Mouse (Mus musculus): Measurements from ENCODE around the gene Stxbp3.

Gene Stxbp3

GRCm38 (mm10) chr3:108797723-108798122, 42.6 kb downstream of the Stxbp3 start:
- DNase-seq (ENCODE audit: low read depth, low spot score): no peak

GRCm38 (mm10) chr3:108796386-108796785, 43.9 kb downstream of the Stxbp3 start:
- DNase-seq (ENCODE audit: low read depth, low spot score): no peak

GRCm38 (mm10) chr3:108795554-108796299, 44.6 kb downstream of the Stxbp3 start:
- no peak for DNase-seq (ENCODE audit: low read depth, low spot score)

DNA sequence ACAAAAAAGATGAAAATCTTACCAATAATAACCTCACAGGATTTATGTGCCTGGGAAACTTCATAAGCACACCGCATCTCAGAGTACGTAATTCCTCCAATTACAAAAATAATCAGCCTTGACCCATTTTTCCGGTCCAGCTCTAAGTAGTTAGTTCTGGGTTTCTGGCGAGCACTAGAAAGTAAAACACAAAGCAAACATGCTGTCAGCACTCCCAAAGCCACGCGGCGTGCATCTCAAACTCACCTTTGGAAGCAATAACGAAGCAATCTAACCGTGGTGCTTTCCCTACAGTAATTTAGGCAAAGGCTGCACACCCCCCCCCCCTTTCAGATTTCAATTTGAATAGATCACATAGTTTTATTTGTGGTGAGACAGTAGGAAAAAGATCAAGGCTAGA, 45.5 kb downstream of the Stxbp3 start:
- no peak for DNase-seq (ENCODE audit: low read depth, low spot score)

GRCm38 (mm10) chr3:108792420-108792819, 47.9 kb downstream of the Stxbp3 start:
- DNase-seq (ENCODE audit: low read depth, low spot score): peak; percentile 31

- DNase-seq (ENCODE audit: low read depth, low spot score): no peak
These were observed 49.1 kb downstream of the Stxbp3 start for GRCm38 (mm10) chr3:108791054-108791706.

GRCm38 (mm10) chr3:108790499-108790898, 49.8 kb downstream of the Stxbp3 start:
- no peak for DNase-seq (ENCODE audit: low read depth, low spot score)

- no peak for DNase-seq (ENCODE audit: low read depth, low spot score)
These were observed 51.0 kb downstream of the Stxbp3 start for GRCm38 (mm10) chr3:108789299-108789698.

DNA sequence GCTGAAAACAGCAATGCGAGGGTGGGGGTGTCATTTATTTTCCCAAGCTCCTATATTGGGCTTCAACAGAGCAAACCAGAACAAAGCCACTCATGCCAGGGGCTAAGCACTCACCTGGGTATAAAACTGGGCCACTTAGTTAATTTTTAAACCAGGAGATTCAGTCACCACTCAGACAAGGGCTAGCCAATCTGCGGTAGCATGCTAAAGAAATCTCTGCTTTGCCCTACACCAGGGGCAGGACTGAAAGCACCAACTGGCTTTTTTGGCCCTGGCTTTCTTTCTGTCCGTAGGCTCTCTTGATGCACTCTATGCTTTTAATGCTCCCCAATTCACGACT, 51.9 kb downstream of the Stxbp3 start:
- no peak for DNase-seq (ENCODE audit: low read depth, low spot score)

GRCm38 (mm10) chr3:108787754-108788454, 52.4 kb downstream of the Stxbp3 start:
- no peak for DNase-seq (ENCODE audit: low read depth, low spot score)

DNA sequence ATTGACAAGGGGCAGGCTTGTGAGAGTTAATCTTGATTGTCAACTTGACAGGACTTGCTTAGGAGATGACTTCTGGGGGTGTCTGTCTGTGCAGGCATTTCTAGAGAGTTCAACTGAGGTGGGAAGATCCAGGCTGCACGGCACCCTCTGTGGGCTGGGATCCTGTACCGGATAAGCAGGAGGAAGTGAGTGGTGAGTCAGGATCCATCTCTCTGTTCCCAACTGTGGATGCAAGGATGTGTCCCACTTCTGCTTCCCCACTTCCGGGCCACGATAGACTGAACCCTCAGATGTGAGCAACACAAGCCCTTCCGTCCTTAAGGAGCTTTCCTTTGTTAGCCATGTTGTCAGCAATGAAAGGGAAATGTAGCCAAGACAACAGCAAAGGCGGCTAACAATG, 53.8 kb downstream of the Stxbp3 start:
- DNase-seq (ENCODE audit: low read depth, low spot score): no peak

- no peak for DNase-seq (ENCODE audit: low read depth, low spot score)
These were observed 57.9 kb downstream of the Stxbp3 start for GRCm38 (mm10) chr3:108782364-108782895.

- DNase-seq (ENCODE audit: low read depth, low spot score): no peak
These were observed 58.4 kb downstream of the Stxbp3 start for GRCm38 (mm10) chr3:108781884-108782270.

- DNase-seq (ENCODE audit: low read depth, low spot score): no peak
These were observed 59.0 kb downstream of the Stxbp3 start for GRCm38 (mm10) chr3:108781238-108781883.

DNA sequence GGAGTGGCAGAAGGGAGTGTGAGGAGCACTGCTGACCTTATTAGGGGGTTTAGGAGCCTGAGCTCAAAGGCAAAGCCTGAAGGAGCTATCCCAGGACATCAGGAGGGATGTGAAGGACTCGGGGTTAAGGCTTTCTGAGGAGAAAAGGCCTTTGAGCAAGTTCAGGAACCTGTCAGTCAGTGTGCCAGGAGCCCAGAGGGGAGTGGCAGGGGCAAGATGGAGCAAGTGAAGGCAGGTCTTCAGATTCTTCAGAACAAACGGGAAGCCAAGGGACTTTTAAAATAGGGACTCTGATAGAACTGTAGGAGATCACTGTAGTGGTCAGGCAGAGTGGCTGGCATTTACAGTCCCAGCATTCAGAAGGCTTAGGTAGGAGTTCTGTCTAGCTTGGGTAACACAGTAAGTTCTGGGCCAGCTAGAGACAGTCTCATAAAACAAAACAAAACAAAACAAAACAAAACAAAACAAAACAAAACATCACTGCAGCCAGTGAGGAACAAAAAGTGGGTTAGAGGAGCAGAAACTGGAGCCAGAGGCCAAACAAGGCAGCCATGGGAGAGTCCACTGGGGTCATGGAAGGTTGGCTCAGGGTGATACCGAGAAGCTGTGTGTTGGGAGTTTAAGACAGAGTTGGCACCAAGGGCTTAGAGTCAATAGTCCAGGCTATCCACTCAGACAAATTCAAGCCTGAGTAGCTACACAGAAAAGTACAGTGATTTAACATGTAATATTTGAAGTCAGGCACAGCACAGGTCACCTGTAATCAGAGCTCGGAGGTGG, 61.4 kb downstream of the Stxbp3 start:
- no peak for DNase-seq (ENCODE audit: low read depth, low spot score)

DNA sequence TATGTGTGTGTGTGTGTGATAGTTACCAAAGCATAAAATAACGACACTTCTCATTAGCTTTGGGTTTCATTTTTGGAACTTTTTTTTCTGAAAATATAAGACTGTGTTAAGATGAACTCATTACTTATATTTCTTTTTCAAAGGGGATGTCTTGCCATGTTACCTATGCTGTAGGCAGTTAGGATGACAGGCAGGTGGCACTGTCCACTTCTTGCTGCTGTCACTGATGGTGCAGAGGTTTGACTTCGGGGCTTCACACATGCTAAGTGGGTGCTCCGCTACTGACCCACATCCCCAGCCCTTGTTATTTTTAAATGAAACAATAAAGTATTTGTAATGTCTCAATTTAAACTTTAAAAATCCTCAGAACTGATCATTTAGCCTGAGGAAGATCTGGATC, 67.5 kb downstream of the Stxbp3 start:
- DNase-seq (ENCODE audit: low read depth, low spot score): no peak

- peak; percentile 28 for DNase-seq (ENCODE audit: low read depth, low spot score)
These were observed 68.1 kb downstream of the Stxbp3 start for GRCm38 (mm10) chr3:108772211-108772610.

DNA sequence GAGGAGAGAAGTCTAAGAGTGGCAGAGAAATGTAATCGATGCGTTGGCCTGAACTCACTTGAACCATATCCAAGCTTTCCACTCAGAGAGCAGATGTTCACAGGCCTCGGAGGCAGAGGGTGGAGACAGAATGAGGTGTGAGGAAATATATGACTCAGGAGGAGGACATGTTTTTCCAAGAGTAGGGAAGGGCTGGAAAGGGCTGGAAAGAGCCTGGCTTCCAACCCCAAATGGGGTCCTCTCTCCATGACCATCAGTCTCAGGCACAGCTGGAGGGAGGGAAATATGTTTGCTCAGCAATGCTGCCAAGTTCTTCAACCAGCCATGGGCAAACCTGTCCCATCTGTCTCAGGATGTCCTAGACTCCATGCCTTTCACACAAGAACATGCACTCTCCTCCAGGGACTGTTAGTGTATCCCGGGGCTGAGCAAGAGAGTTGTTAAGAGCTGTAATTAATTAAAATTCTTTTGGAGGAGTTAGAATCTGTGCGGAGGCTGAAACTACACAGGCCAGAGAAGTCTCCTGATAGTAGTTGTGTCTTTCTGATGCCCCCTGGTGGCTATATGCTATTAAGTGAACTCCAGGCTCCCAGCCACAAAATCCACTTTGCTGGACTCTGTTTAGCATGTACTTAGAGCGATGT, 69.5 kb downstream of the Stxbp3 start:
- peak; percentile 77 for DNase-seq (ENCODE audit: low read depth, low spot score)

DNA sequence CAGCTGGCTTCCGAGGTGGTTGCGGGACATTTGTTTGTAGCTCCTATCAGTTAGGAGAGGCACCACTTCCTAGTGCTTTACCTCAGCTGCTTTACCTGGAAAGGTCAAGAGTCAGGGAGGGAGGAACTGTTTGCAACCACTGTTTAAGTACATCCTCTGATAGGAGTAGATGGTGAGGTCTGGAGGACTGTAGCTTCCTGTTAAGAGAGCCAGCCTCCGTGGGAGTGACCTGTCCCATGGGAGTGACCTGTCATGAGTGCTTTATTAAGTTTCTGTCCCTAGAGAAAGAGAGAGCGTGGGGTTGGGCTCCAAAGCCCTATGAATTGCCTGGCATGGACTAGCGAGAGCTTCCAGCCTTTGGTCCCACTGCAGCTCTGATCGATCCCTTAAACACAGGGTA, 70.8 kb downstream of the Stxbp3 start:
- no peak for DNase-seq (ENCODE audit: low read depth, low spot score)

DNA sequence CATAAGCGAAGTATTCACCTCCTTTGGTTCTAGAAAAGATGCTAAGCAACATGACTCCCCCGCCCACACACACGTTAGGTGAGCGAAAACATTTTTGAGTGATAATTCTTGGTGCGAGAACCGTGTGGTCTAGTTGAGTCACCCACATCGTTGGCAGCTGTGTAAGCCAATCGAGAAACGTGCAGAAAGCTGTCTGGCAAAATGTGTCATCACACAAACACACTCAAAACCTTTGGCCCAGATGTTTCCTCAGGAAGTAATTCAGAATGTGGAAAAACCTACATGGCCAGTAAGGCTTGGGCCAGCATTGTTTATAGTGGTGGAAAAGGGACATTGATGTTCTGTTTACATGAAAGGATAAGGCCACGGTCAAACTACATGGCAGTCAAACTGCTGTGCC, 72.9 kb downstream of the Stxbp3 start:
- no peak for DNase-seq (ENCODE audit: low read depth, low spot score)

DNA sequence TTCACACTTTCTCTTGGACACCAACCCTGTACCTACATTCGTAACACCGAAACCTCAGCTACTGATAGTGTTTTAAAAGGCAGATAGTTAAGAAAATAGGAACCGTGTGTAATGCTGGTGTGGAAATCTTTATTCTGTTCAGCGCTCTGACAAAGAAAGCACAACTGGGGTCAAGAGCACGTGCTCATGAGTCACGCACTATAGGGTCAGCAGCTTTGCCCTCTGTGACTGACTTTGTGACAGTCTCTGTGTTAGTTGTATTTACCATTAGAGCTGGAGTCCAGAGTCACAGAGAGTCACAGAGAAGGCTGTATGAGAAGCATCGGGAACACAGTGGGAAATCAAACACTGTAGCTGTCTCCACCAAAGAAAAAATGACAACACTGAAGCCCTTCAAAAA, 73.4 kb downstream of the Stxbp3 start:
- DNase-seq (ENCODE audit: low read depth, low spot score): no peak

All from ES-CJ7 (cell line).